Mouse (Mus musculus) urinary bladder, adult 2 months (tissue): ENCODE results near the gene Daam2. TPM values are rescaled to one million over a fixed set of nuclear protein-coding genes. Genes with fewer than 3 reads are reported as not detected.
A peak's percentile ranks its signal among the peaks of the same experiment; 100 is the strongest.

Experiments
- DNase-seq: peaks from one replicate; pipeline ENCODE4 v3.0.0; 2022; ENCODE audit warnings: low spot score
- polyA plus RNA-seq: library from polyadenylated mRNA; depleted of rRNA; stranded (reverse); fragments of >200 nt; gene quantifications from 2 replicates; pipeline ENCODE4 v1.2.3, GENCODE M21; 2012; rRNA removed

Daam2 gene
- polyA plus RNA-seq: 6.5 and 9.2 TPM in 2 replicates

GRCm38 (mm10) chr17:49563830-49564470, at the start of gene Daam2:
Daam2 (minus strand) TSS chr17:49564343.
- DNase-seq: peak; percentile 53

- no peak for DNase-seq
Observed at GRCm38 (mm10) chr17:49610296-49610695, 46.2 kb upstream of the Daam2 start.

- DNase-seq: no peak
Observed at GRCm38 (mm10) chr17:49607351-49608027, 43.3 kb upstream of the Daam2 start.

- no peak for DNase-seq
Observed at GRCm38 (mm10) chr17:49605397-49605796, 41.3 kb upstream of the Daam2 start.

GRCm38 (mm10) chr17:49590051-49590450, 25.9 kb upstream of the Daam2 start:
- no peak for DNase-seq

- DNase-seq: no peak
Observed at GRCm38 (mm10) chr17:49582471-49582870, 18.3 kb upstream of the Daam2 start.

- DNase-seq: no peak
Observed at GRCm38 (mm10) chr17:49577321-49577720, 13.2 kb upstream of the Daam2 start.

GRCm38 (mm10) chr17:49568717-49569116, 4.6 kb upstream of the Daam2 start:
- DNase-seq: no peak

- no peak for DNase-seq
Observed at GRCm38 (mm10) chr17:49564489-49564888, 346 bp upstream of the Daam2 start.

GRCm38 (mm10) chr17:49563416-49563780, 745 bp downstream of the Daam2 start:
- no peak for DNase-seq

- DNase-seq: no peak
Observed at GRCm38 (mm10) chr17:49562701-49563415, 1.3 kb downstream of the Daam2 start.

- no peak for DNase-seq
Observed at GRCm38 (mm10) chr17:49561985-49562384, 2.2 kb downstream of the Daam2 start.

- no peak for DNase-seq
Observed at GRCm38 (mm10) chr17:49559786-49560289, 4.3 kb downstream of the Daam2 start.

- no peak for DNase-seq
Observed at GRCm38 (mm10) chr17:49556169-49556568, 8.0 kb downstream of the Daam2 start.

- DNase-seq: no peak
Observed at GRCm38 (mm10) chr17:49551991-49552390, 12.2 kb downstream of the Daam2 start.

- DNase-seq: no peak
Observed at GRCm38 (mm10) chr17:49551465-49551864, 12.7 kb downstream of the Daam2 start.

- no peak for DNase-seq
Observed at GRCm38 (mm10) chr17:49545997-49546396, 18.1 kb downstream of the Daam2 start.

- no peak for DNase-seq
Observed at GRCm38 (mm10) chr17:49545424-49545823, 18.7 kb downstream of the Daam2 start.

- no peak for DNase-seq
Observed at GRCm38 (mm10) chr17:49544561-49544960, 19.6 kb downstream of the Daam2 start.

GRCm38 (mm10) chr17:49540706-49541105, 23.4 kb downstream of the Daam2 start:
- DNase-seq: no peak

- no peak for DNase-seq
Observed at GRCm38 (mm10) chr17:49539204-49539603, 24.9 kb downstream of the Daam2 start.

GRCm38 (mm10) chr17:49535580-49535979, 28.6 kb downstream of the Daam2 start:
- DNase-seq: no peak

GRCm38 (mm10) chr17:49534267-49534719, 29.9 kb downstream of the Daam2 start:
- DNase-seq: no peak
